Mouse (Mus musculus): ENCODE data around the gene Tmem18.

- TF ChIP-seq CTCF (IDR thresholded peaks at IDR 0.05; ENCODE audit: low read depth, low read length) (no peak), POLR2A (IDR thresholded peaks at IDR 0.05; ENCODE audit: borderline replicate concordance, low read depth, low read length) (no peak)
Observed at GRCm38 (mm10) chr12:30628466-30628865, 44.2 kb downstream of the Tmem18 start.
